ENCODE assay signal across 25 mouse cellular contexts in the genomic region with DNA sequence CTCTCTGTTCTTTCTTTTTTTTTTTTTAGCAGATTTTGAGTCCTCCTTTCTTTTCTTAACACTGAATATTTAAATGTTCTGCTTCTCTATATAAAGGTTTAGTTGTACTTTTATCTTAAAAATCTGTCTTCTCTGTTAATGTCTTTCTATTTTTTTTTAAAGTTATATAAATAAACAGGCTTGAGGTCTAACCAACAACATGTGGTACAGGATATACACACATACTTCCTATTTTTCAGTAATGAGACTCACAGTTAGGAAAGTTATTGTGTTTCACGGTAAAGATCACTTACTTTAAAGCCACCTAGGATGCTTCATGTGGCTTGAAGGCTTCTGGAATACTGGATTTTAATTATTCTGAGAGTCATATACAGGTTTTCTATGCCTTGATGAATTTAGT.
"Had no signal": no experiment of that assay in that cellular context is flagged by ENCODE, and none has a peak within 500 bp of the region (broad histone marks: within the 10 kb centered on the region; RNA-seq: fewer than 3 reads in every experiment).

No protein-coding gene starts in this region.

- H3K36me3 ChIP-seq: heart, embryonic 10.5 days; heart, embryonic 12.5 days; hindbrain, embryonic 13.5 days; hindbrain, embryonic 15.5 days; kidney, embryonic 15.5 days; limb, embryonic 10.5 days; limb, embryonic 12.5 days; liver, embryonic 13.5 days; liver, embryonic 15.5 days had no signal

- H3K27me3 ChIP-seq: heart, embryonic 12.5 days; hindbrain, embryonic 13.5 days; hindbrain, embryonic 15.5 days; kidney, embryonic 15.5 days; limb, embryonic 12.5 days; liver, embryonic 13.5 days; liver, embryonic 15.5 days had no signal

- H3K9ac ChIP-seq: heart, embryonic 12.5 days; hindbrain, embryonic 13.5 days; hindbrain, embryonic 15.5 days; kidney, embryonic 15.5 days; limb, embryonic 12.5 days; liver, embryonic 13.5 days; liver, embryonic 15.5 days had no signal

- ATAC-seq: hindbrain, postnatal 0 days; intestine, embryonic 16.5 days had no signal

- H3K4me1 ChIP-seq: heart, embryonic 10.5 days; heart, embryonic 12.5 days; kidney, embryonic 15.5 days; liver, embryonic 13.5 days; liver, embryonic 15.5 days had no signal

- DNase-seq: gastrocnemius, postnatal 14 days; heart, adult 2 months; heart, postnatal 10 days; heart, postnatal 4 days; kidney, adult 11 months; kidney, adult 2 months; kidney, adult 9 months; kidney, postnatal 25 days; kidney, postnatal 4 days; liver; liver, embryonic 13.5 days had no signal

- H3K9me3 ChIP-seq: heart, embryonic 10.5 days; heart, embryonic 12.5 days; hindbrain, embryonic 13.5 days; hindbrain, embryonic 15.5 days; kidney, embryonic 15.5 days; limb, embryonic 10.5 days; limb, embryonic 12.5 days; liver, embryonic 13.5 days; liver, embryonic 15.5 days had no signal

- H3K4me3 ChIP-seq: heart, adult 2 months; heart, embryonic 10.5 days; heart, embryonic 12.5 days; hindbrain, embryonic 13.5 days; hindbrain, embryonic 15.5 days; kidney, embryonic 15.5 days; layer of hippocampus, adult 2 months; left cerebral cortex, adult 2 months; limb, embryonic 10.5 days; limb, embryonic 12.5 days; liver, embryonic 13.5 days; liver, embryonic 15.5 days had no signal

- H3K27ac ChIP-seq: heart, adult 2 months; heart, embryonic 10.5 days; hindbrain, embryonic 13.5 days; hindbrain, embryonic 15.5 days; hindbrain, postnatal 0 days; kidney, embryonic 15.5 days; kidney, postnatal 0 days; layer of hippocampus, adult 2 months; left cerebral cortex, adult 2 months; limb, embryonic 10.5 days; limb, embryonic 12.5 days; liver, embryonic 13.5 days; liver, embryonic 15.5 days had no signal

- H3K4me2 ChIP-seq: heart, embryonic 12.5 days; hindbrain, embryonic 13.5 days; hindbrain, embryonic 15.5 days; kidney, embryonic 15.5 days; limb, embryonic 12.5 days; liver, embryonic 11.5 days; liver, embryonic 13.5 days; liver, embryonic 15.5 days had no signal
